Mouse (Mus musculus) brain, embryonic 18.5 days (tissue): Measurements from ENCODE around the gene Zfp334.

Source experiments
- DNase-seq: peaks from one replicate; pipeline ENCODE4 v3.0.0-alpha.2; 2012; ENCODE audit warnings: low read depth, low spot score

Gene Zfp334

DNA sequence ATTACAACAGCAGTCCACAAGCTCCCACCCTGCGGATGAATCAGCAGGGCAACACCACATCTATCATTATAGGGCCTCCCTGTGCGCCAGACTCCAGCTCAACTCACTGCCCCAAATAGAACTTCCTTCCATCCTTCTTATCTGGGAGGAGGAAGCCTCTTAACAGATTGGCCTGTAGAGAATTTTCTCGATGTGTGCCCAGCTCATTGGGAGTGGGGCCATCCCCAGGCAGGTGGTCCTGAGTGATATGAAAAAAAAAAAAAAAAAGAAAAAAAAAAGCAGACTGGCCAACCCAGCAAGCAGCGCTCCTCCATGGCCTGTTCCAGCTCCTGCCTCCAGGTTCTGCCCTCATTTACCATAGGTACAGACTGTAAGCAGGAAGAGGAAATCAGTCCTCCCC lies 12.1 kb downstream of the Zfp334 start:
- DNase-seq: no peak

- no peak for DNase-seq
Observed at GRCm38 (mm10) chr2:165375478-165375877, 12.6 kb downstream of the Zfp334 start.

DNA sequence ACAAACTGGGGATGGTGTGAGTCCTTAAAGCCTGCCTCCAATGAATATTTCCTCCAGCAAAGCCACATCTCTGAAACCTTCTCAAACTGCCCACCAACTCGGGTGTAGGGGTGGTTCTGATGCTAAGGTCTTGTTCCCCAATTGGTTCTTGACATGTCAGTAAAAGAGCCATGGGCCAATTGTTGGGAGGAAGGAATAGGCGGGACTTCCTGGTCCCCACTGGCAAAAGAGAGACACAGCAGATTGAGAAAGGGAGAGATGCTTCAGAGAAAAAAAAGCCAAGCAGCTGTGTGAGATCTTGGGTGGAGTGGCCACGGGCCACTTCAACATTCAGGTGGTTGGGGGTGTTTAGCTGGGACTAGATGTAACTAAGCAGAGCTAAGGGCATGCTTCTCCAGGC lies 17.0 kb downstream of the Zfp334 start:
- no peak for DNase-seq

- DNase-seq: no peak
Observed at GRCm38 (mm10) chr2:165370348-165370747, 17.7 kb downstream of the Zfp334 start.

GRCm38 (mm10) chr2:165368496-165368895 lies 19.6 kb downstream of the Zfp334 start, which contains the start of gene Zfp663:
TSS of gene Zfp663 (minus strand) at chr2:165368729.
- DNase-seq: no peak

DNA sequence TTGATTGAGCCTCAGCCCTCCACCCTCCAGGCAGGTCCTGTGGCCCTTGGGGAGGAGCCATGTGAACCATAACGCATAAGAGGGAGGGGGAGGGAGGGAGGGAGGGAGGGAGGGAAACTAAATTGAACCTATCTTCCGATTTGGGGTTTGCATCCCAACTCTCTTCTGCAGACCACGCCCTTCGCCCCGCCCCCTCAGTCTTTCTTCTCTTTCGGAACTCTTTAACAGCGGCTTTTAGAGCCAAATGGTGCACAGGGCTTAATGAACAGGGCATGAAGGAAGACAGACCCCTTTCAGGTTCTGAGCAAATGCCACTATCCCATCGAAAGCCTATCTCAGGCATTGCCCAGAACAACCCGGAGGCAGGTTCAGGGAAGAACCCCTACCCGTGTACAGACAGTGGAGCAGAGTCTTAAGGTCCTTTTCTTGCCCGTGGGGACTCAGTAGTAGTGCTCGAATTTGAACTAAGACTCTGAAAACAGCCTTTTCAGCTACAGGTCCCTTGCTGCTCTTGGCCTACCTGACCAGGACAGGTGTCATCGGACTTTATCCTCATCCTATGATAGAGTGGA lies 20.1 kb downstream of the Zfp334 start:
- no peak for DNase-seq

DNA sequence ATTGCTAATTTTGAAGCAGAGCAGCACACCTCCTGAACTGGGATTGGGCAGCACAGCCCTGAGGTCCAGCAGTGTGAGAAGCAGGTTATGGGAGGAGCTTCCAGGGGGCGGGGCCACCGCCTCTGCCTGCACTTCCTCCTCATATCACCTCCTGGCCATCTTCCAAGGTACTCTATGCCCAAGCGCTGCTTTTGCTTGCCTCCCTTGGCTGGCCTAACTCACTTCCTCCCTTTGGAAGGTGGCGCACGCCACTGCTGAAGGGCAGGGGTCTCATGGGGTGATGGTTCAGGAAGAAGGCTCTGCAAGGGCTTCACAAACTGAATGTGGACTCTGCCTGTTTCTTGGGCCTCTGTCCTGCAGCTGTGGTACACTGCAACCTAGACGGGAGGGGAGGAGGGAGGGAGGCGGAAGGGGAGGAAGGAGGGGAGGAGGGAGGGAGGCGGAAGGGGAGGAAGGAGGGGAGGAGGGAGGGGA lies 21.0 kb downstream of the Zfp334 start:
- no peak for DNase-seq

- DNase-seq: no peak
Observed at GRCm38 (mm10) chr2:165364334-165365091, 23.5 kb downstream of the Zfp334 start.

GRCm38 (mm10) chr2:165363282-165363681 lies 24.8 kb downstream of the Zfp334 start:
- DNase-seq: no peak

- DNase-seq: no peak
Observed at GRCm38 (mm10) chr2:165360861-165361260, 27.2 kb downstream of the Zfp334 start.

DNA sequence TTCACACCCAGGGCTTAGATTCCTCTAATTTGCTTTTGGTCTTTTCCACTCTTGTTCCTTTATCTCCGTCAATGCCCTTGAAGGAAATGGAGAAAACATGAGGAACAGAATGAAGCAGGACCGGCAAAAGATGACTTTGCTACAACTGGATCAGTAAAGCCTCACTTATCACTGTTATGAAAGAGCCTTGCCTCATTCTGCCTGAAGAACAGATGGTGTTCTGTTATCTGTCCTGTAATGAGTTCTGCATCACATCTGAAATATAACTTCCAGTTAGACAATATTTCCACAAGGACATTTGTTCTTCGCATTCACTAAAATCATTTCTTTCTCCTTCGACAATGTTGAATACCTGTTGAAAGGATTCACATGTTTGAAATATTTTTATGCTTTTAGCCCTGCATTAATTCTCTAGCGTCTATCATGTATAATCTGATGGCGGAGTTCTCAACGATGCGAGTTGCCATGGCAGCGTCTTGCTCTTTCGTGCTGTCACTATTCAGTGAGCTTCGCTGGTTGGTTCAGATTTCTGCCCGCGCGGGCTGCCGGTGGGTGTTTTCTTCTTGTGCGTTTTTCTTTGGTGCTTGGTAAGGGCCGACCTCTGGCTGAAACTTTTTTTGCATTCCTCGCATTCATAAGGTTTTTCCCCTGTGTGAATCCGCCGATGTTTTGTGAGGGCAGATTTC lies 36.1 kb downstream of the Zfp334 start:
- DNase-seq: no peak

- DNase-seq: no peak
Observed at GRCm38 (mm10) chr2:165349466-165349865, 38.6 kb downstream of the Zfp334 start.

DNA sequence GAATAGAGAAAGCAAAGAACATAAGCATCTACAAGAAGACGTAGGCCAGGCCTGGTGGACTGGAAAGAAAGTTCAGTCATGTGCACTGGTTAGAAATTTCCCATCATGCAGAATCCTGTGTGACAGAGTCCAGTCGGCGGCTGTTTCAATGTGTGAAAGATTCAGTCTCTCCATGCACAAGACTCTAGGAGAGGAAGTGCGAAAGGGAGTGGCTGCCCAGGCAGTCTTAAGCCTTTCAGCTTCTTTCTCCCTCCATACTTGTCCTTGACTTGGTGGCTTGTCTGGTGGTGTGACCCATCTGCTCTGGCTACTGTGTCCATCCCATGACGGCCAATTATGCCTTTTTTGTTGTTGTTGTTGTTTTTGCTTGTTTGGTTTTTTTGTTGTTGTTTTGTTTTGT lies 41.9 kb downstream of the Zfp334 start:
- DNase-seq: no peak

- DNase-seq: no peak
Observed at GRCm38 (mm10) chr2:165337191-165337590, 50.9 kb downstream of the Zfp334 start.

- DNase-seq: no peak
Observed at GRCm38 (mm10) chr2:165332610-165333210, 55.3 kb downstream of the Zfp334 start.

DNA sequence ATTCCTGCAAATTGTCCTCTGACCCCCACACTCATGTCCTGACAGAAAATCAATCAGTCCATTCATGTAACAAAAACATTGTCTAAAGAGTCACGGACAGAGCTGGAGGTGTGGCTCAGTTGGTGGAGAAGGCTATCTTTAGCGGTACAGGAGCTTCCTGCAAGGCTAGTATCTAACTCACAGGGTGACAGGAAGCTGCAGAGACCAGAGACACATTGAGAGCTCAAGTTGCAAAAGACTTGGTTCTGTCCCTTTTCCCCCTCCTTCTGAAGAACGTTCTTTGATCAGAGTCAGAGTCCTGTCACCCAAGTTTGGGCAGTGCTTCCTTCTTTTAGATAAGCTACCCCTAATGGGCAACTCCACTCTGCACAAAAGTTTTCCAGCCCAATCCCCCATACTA lies 58.4 kb downstream of the Zfp334 start:
- DNase-seq: no peak

- no peak for DNase-seq
Observed at GRCm38 (mm10) chr2:165328746-165329145, 59.3 kb downstream of the Zfp334 start.

DNA sequence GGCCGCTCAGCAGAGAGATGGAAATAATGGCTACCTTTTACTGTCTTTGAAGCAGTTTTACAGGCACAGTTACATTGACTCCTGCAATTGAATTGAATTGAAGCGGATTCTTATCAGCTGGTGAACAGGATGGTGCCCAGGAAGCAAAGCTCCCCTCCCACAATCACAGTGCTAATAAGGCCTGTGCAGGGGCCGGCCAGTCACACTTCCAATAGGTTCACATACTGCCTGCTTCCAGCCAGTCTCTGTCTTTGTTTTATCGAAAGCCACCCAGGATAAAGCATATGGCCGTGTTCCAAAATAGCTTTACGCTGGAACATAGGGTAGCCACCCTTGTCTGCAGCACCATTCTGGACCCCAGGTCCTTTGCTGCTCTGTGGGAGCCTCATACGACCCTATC lies 60.7 kb downstream of the Zfp334 start:
- DNase-seq: no peak

- DNase-seq: peak; percentile 96
Observed at GRCm38 (mm10) chr2:165326304-165327190, 61.5 kb downstream of the Zfp334 start, which contains the start of gene Elmo2. TSS of gene Elmo2 (minus strand) at chr2:165326479.

GRCm38 (mm10) chr2:165325521-165326303 lies 62.3 kb downstream of the Zfp334 start:
- DNase-seq: no peak
